Mouse (Mus musculus) liver, embryonic 14.5 days (tissue): ENCODE results near the gene Wdr27.

Experiments
- CTCF ChIP-seq: IDR thresholded peaks from 2 replicates; pipeline ENCODE4 v1.5.1; 2016; ENCODE audit warnings: antibody characterized with exemption, low read depth, control low read depth
- EP300 ChIP-seq: IDR thresholded peaks from 2 replicates; pipeline ENCODE4 v1.6.1; 2016; ENCODE audit warnings: antibody characterized with exemption, low read depth

DNA sequence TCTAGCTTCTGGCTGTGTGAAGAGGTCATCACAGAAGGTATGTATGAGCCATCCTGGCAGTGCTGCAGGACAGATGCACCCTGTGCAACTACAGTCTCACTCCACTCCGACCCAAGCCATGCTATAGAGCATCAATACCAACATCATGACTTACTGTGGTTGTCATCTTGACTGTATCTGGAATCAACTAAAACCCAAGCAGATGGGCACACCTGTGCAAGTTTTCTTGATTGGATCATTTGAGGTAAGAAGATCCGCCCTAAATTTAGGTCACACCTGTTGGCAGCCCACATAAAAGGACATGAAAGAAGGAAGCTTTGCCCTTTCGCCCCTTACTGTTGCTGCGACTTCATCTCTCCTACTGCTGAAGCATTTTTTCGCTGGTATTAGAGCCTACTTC is 33.6 kb downstream of the Wdr27 start:
- no peak for TF ChIP-seq CTCF
- TF ChIP-seq EP300, result no peak
